Mouse (Mus musculus) cerebellum, postnatal 14 days (tissue): Measurements from ENCODE around the gene Gm6812.
A peak's percentile ranks its signal among the peaks of the same experiment; 100 is the strongest.
"Not testable (repeated sequence)": the region's sequence is repeated elsewhere in the genome, so short reads cannot be mapped to it uniquely, and the experiment has no call there.

Experiments used
- DNase-seq, 2 experiments: peaks; one replicate each; pipeline ENCODE4 v3.0.0; 2021; ENCODE audit warnings: mixed read lengths in 2 of 2

The Gm6812 gene

GRCm38 (mm10) chrX:68892953-68893352 lies at the start of gene Gm6812:
Gene Gm6812 (minus strand): TSS chrX:68893053.
- DNase-seq: not testable (repeated sequence)

GRCm38 (mm10) chrX:68865145-68865544 lies 27.7 kb downstream of the Gm6812 start:
- DNase-seq: peak; percentile 61 to 76
